Mouse (Mus musculus) lung, adult 2 months (tissue): Measurements from ENCODE around the gene Pla2g6.

Experiments
- CTCF ChIP-seq: fragments of 200-500 bp; IDR thresholded peaks from 2 replicates; pipeline ENCODE4 v1.5.1; 2011; ENCODE audit warnings: mild to moderate bottlenecking, low read length, control low read depth; ENCODE audit not compliant: insufficient read depth
- POLR2A ChIP-seq: fragments of 200-500 bp; IDR thresholded peaks from 2 replicates; pipeline ENCODE4 v1.6.1; 2011; ENCODE audit warnings: low read depth, mild to moderate bottlenecking, control low read depth, low read length, borderline replicate concordance; ENCODE audit errors: extremely low read depth

DNA sequence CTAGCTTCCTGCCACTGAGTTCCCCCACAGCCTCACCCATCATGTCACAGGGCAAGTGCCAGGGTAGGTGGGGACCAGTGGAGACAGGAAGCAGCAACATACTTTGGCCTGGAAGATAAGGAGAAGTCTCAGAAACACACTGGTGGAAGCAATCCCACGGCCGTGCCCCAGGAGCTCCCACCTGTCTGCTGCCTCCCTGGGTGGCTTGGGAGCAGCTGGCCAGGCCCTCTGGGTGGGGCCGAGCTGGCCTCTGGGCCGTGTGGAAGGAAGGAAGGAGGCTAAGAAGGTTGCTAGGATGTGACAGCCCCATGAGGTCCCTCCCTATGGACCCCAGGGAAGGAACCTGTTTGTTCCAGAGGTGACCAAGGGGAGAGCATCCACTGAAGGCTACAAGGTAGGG, 32.8 kb upstream of the Pla2g6 start:
- TF ChIP-seq CTCF (no peak), POLR2A (no peak)
